Mouse (Mus musculus): ENCODE results near the gene Gm10964. TPM values are rescaled to one million over a fixed set of nuclear protein-coding genes. Genes with fewer than 3 reads are reported as not detected.

Gm10964 gene
- polyA plus RNA-seq, 1 experiment from 2014 or later = not detected

DNA sequence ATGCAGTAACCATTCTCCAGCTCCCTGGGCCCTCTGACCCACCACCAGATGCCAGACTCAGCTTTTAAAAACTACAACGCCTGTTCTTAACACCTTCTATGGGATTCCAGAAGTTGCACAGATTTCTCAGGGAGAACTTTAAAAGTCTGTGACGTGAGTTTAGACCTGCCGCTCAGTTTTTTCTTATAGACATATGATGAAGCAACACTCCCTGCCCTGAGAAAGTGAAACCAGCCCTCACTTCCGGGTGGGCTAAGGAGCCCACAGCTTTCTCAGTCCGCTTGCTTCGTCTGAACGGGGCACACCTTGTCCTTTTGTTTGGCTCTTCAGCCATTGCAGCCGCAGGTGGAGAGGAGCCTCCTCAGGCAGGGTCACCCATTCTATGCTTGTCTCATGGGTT is 24.2 kb upstream of the Gm10964 start:
- H3K27ac ChIP-seq (ENCODE audit: low read length) = no peak overlapping the region
- H3K4me2 ChIP-seq (ENCODE audit: low read depth, low read length) = no peak overlapping the region
- WGBS = 78% methylated on average over 8 of the region's 8 CpGs
- no peaks in the 10 kb centered on the region for H3K36me3 ChIP-seq (ENCODE audit: control insufficient read depth, insufficient read depth, low read length)
- H3K9ac ChIP-seq (ENCODE audit: low read depth, low read length) = no peak overlapping the region
- H3K9me3 ChIP-seq (ENCODE audit: control insufficient read depth, low read length) = no peaks in the 10 kb centered on the region
- H3K4me1 ChIP-seq (ENCODE audit: control insufficient read depth, insufficient read depth, low read length) = peaks cover 5% of the 10 kb centered on the region; the same call in 1 of the 2 replicates
- no peak for ATAC-seq
- H3K4me3 ChIP-seq (ENCODE audit: low read length) = no peak overlapping the region
- no peaks in the 10 kb centered on the region for H3K27me3 ChIP-seq (replicated peaks; ENCODE audit: control insufficient read depth, insufficient read depth, low read length)

DNA sequence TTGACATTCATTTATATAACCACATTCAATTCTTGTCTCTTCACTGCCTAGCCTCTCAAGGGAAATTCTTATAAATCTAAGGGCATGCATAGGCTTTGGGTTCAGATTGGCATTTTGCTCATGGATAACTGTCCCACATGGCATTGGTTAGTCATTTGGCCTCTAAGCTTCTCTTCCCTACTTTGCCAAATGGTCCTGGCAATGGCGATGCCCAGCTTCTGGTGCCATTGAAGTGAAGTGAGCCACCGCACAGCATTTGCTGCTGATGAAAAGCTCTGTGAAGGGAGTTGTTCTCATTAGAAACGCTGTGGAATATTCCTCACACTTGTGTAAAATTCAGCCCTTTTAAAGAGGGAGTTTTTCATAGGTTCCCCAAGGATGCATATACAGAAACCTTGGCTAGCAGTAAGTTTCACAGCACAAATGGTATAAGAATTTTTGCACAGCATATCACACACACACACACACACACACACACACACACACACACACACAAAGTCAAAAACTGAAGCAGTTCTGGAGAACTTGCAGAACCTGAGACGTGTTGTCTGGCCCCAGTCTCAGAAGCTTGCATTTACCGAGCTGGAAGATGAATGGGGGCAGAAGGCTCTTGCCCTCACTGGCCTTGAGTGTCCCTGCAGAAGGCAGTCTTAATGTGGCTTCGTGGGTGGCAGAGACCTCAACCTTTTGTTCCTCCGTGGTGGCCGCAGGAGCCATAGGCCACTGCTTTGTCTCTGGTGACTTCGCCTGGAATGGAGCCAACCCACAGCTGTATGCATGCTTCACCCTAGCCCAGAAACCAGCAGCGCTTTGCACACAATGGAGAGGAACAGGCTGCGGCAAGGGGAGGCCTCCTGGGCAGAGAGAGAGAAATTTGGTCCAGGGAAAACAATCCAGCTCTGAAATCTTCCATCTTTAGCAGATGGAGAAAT is 23.1 kb upstream of the Gm10964 start:
- H3K4me3 ChIP-seq (ENCODE audit: low read length) = no peak overlapping the region
- H3K4me2 ChIP-seq (ENCODE audit: low read depth, low read length) = no peak overlapping the region
- peak; percentile 56; the same call in 1 of the 2 replicates for ATAC-seq
- peaks cover 5% of the 10 kb centered on the region; the same call in 1 of the 2 replicates for H3K4me1 ChIP-seq (ENCODE audit: control insufficient read depth, insufficient read depth, low read length)
- H3K27me3 ChIP-seq (replicated peaks; ENCODE audit: control insufficient read depth, insufficient read depth, low read length) = no peaks in the 10 kb centered on the region
- no peaks in the 10 kb centered on the region for H3K9me3 ChIP-seq (ENCODE audit: control insufficient read depth, low read length)
- no peaks in the 10 kb centered on the region for H3K36me3 ChIP-seq (ENCODE audit: control insufficient read depth, insufficient read depth, low read length)
- H3K9ac ChIP-seq (ENCODE audit: low read depth, low read length) = no peak overlapping the region
- WGBS = 46% methylated on average over 11 of the region's 11 CpGs
- H3K27ac ChIP-seq (ENCODE audit: low read length) = no peak overlapping the region

DNA sequence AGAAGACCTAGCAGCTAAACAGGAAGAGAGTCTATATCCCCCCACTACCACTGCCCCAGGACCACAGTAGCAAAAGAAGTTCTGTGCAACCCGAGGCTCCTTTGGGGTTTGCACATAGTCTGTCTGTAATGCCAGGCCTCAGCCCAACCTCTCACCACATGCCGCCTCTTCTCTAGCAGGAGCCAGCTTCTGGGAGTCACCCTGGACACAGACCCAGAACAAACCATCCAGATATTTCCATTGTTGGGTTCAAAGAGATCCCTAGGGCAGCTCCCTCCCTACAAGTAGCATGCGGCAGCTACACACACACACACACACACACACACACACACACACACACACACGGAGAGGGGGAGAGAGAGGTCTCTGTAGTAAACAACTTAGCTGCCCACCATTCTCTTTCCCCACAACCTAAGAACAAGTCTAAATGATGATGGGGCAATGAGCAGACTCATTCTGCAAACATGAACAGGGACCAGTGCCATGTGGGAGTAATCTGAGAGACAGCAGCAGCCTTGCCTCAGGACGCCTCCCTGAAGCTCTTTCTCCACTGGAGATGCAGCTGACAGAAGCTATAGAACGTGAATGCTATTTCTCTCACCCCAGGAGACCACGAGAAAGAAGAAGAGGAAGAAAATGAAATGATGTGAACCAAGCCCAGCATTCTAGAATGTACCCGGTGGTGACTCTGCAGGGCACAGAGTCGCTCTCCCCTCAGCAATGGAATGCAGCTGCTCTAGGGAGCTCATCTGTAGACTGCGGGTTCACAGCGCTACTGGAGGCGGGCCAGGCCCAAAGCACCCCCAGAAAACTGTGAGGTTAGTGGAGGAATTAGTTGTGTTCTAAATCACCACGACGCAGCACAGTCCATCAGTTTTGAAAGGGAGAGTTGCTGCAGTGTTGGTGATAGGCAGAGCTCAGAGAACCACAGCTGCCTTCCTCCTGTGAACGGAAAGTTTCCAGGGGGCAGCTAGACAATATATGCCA is 22.1 kb upstream of the Gm10964 start:
- WGBS = 47% methylated on average over 15 of the region's 15 CpGs
- Histone ChIP-seq H3K36me3 (ENCODE audit: control insufficient read depth, insufficient read depth, low read length) (no peaks in the 10 kb centered on the region), H3K4me2 (ENCODE audit: low read depth, low read length) (no peak overlapping the region), H3K4me1 (ENCODE audit: control insufficient read depth, insufficient read depth, low read length) (peaks cover 5% of the 10 kb centered on the region; the same call in 1 of the 2 replicates), H3K27me3 (replicated peaks; ENCODE audit: control insufficient read depth, insufficient read depth, low read length) (no peaks in the 10 kb centered on the region), H3K4me3 (ENCODE audit: low read length) (no peak overlapping the region), H3K9me3 (ENCODE audit: control insufficient read depth, low read length) (no peaks in the 10 kb centered on the region), H3K9ac (ENCODE audit: low read depth, low read length) (no peak overlapping the region), H3K27ac (ENCODE audit: low read length) (0 out of 2 replicates have a peak overlapping the region, but pooled peaks have one; percentile 6)
- ATAC-seq = no peak

DNA sequence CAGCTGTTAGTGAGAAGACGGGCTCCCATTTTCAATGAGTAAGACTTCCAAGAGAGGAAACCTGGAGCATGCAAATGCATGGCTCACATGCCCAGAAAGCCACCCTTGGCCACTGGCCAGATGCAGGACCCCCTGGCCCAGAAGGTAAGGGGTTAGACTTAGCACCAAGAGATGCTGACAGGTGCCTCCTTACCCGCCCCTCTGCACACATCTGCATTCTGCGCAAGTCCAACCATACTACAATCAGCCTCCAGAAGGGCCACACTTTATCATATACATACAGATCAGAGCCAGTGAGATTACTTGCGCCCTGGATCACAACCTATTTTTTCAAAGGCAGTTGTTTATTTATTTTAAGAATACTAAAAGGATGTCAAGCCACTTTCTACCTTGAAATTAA is 20.4 kb upstream of the Gm10964 start:
- Histone ChIP-seq H3K4me1 (ENCODE audit: control insufficient read depth, insufficient read depth, low read length) (peaks cover 5% of the 10 kb centered on the region; the same call in 1 of the 2 replicates), H3K27ac (ENCODE audit: low read length) (no peak overlapping the region), H3K36me3 (ENCODE audit: control insufficient read depth, insufficient read depth, low read length) (no peaks in the 10 kb centered on the region), H3K9ac (ENCODE audit: low read depth, low read length) (no peak overlapping the region), H3K4me2 (ENCODE audit: low read depth, low read length) (no peak overlapping the region), H3K27me3 (replicated peaks; ENCODE audit: control insufficient read depth, insufficient read depth, low read length) (no peaks in the 10 kb centered on the region), H3K9me3 (ENCODE audit: control insufficient read depth, low read length) (no peaks in the 10 kb centered on the region), H3K4me3 (ENCODE audit: low read length) (no peak overlapping the region)
- whole genome bisulfite sequencing = 82% methylated on average over 4 of the region's 4 CpGs
- no peak for ATAC-seq

DNA sequence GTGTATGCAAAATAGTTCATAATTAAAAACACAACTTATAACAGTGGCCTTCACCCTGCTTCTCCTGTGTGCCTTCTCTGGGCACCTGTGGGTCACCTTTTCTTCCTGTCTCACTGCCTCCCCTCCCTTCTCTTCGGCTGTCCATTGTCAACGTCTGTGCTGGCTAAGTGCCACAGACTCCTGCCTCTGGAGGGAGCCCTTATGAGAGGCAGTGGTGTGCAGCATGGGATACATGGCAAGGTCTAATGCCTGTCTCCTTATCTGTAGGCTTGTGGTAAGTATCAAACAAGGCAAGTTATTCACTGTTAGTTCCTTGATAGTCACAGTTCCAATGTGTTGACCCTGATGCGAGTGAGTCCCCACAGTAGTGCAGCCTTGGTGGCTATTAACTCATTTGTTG is 15.0 kb upstream of the Gm10964 start:
- Histone ChIP-seq H3K36me3 (ENCODE audit: control insufficient read depth, insufficient read depth, low read length) (no peaks in the 10 kb centered on the region), H3K27ac (ENCODE audit: low read length) (no peak overlapping the region), H3K27me3 (replicated peaks; ENCODE audit: control insufficient read depth, insufficient read depth, low read length) (no peaks in the 10 kb centered on the region), H3K9me3 (ENCODE audit: control insufficient read depth, low read length) (no peaks in the 10 kb centered on the region), H3K4me1 (ENCODE audit: control insufficient read depth, insufficient read depth, low read length) (no peaks in the 10 kb centered on the region), H3K9ac (ENCODE audit: low read depth, low read length) (no peak overlapping the region), H3K4me2 (ENCODE audit: low read depth, low read length) (no peak overlapping the region), H3K4me3 (ENCODE audit: low read length) (no peak overlapping the region)
- WGBS = 45% methylated on average over 3 of the region's 3 CpGs
- ATAC-seq = no peak

DNA sequence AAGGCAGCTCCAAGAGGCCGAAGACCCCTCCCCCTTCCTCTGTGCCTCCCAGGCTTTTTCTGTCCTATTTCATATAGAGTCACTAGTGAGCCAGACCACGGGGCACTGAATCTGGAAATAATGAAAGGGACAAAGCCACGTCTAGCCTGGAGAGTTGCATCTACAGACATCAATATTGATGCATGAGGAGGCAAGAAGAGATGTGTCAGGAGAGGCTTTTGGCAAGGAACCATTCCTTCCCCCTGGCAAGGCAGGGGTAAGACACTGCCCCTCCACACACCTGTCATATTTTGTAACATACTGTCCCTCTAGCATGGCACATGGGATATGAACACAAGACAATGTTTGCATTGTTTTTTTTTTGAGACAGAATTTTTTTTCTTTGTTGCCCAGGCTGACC is 12.5 kb upstream of the Gm10964 start:
- Histone ChIP-seq H3K27ac (ENCODE audit: low read length) (no peak overlapping the region), H3K9me3 (ENCODE audit: control insufficient read depth, low read length) (no peaks in the 10 kb centered on the region), H3K4me2 (ENCODE audit: low read depth, low read length) (no peak overlapping the region), H3K27me3 (replicated peaks; ENCODE audit: control insufficient read depth, insufficient read depth, low read length) (no peaks in the 10 kb centered on the region), H3K9ac (ENCODE audit: low read depth, low read length) (no peak overlapping the region), H3K36me3 (ENCODE audit: control insufficient read depth, insufficient read depth, low read length) (no peaks in the 10 kb centered on the region), H3K4me1 (ENCODE audit: control insufficient read depth, insufficient read depth, low read length) (no peaks in the 10 kb centered on the region), H3K4me3 (ENCODE audit: low read length) (no peak overlapping the region)
- no peak for ATAC-seq
- 51% methylated on average over 3 of the region's 3 CpGs for WGBS

DNA sequence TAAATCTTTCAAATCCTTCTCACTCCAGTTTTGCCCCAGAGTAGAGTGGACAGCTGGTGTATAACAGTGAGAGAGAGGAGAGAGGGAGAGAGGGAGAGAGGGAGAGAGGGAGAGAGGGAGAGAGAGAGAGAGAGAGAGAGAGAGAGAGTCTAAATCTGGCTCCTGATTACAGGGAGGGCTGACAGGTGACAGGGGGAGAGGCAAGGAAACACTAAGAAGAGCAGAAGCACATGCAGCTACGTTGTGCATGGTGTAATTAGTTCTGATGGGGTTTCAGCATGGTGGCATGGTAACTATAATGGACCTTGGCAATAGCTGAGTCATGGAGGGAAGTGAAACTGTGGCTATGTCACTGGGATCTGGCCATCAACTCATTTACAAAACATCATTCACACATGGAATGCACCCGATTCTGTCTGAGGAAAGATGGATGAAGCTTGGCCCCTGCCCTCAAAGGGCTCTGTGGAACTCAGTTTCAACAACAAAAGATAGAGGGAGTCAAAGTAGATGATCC is 11.3 kb upstream of the Gm10964 start:
- Histone ChIP-seq H3K4me1 (ENCODE audit: control insufficient read depth, insufficient read depth, low read length) (no peaks in the 10 kb centered on the region), H3K27me3 (replicated peaks; ENCODE audit: control insufficient read depth, insufficient read depth, low read length) (no peaks in the 10 kb centered on the region), H3K4me2 (ENCODE audit: low read depth, low read length) (no peak overlapping the region), H3K9ac (ENCODE audit: low read depth, low read length) (no peak overlapping the region), H3K9me3 (ENCODE audit: control insufficient read depth, low read length) (no peaks in the 10 kb centered on the region), H3K4me3 (ENCODE audit: low read length) (no peak overlapping the region), H3K36me3 (ENCODE audit: control insufficient read depth, insufficient read depth, low read length) (no peaks in the 10 kb centered on the region), H3K27ac (ENCODE audit: low read length) (no peak overlapping the region)
- 41% methylated on average over 2 of the region's 2 CpGs for WGBS
- no peak for ATAC-seq

DNA sequence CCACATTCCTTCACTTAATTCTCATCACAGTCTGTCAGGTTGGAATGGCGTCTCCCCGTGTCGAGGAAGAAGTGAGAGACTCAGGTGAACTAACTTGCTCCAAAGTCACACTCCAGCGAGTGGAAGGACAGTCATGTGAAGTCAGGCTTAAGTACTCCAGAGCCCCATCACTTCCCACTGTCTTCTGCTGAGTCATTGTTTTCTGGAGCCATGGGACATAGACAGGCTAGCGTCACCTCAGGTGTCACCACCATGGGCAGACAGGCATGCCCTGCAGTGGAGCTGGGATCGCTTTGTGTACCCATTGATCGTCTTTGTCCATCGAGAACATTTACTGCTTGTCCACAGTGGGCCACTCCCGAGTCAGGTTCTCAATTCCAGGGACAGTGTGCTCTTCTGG is 9.3 kb upstream of the Gm10964 start:
- H3K36me3 ChIP-seq (ENCODE audit: control insufficient read depth, insufficient read depth, low read length) = no peaks in the 10 kb centered on the region
- H3K4me2 ChIP-seq (ENCODE audit: low read depth, low read length) = no peak overlapping the region
- H3K4me3 ChIP-seq (ENCODE audit: low read length) = no peak overlapping the region
- ATAC-seq = no peak
- no peaks in the 10 kb centered on the region for H3K27me3 ChIP-seq (replicated peaks; ENCODE audit: control insufficient read depth, insufficient read depth, low read length)
- H3K9ac ChIP-seq (ENCODE audit: low read depth, low read length) = no peak overlapping the region
- H3K4me1 ChIP-seq (ENCODE audit: control insufficient read depth, insufficient read depth, low read length) = peaks cover 13% of the 10 kb centered on the region
- 86% methylated on average over 9 of the region's 9 CpGs for WGBS
- no peaks in the 10 kb centered on the region for H3K9me3 ChIP-seq (ENCODE audit: control insufficient read depth, low read length)
- H3K27ac ChIP-seq (ENCODE audit: low read length) = no peak overlapping the region

DNA sequence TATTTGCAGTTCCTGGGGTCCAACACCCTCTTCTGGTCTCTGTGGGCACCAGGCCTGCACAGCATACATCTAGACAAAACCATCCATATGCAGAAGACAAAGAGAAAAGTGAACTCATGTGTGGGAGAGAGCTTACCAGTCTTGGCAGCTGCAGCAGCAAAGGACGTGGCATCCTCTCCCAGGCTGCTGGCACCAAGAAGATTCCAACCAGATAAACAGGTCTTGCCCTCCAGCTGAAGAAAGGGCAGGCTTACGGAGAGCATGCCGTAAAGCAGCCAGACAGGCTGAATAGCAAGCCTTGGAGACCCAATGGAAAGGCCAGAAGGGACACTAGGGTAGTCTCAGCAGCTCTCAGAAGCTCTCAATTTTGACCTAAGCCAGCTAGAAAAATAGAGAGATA is 7.0 kb upstream of the Gm10964 start:
- no peak overlapping the region for H3K4me3 ChIP-seq (ENCODE audit: low read length)
- WGBS = 89% methylated on average over 3 of the region's 3 CpGs

More for the DNA sequence above, 7.0 kb upstream of the Gm10964 start:
- H3K36me3 ChIP-seq (ENCODE audit: control insufficient read depth, insufficient read depth, low read length) = no peaks in the 10 kb centered on the region
- no peak overlapping the region for H3K27ac ChIP-seq (ENCODE audit: low read length)
- H3K4me1 ChIP-seq (ENCODE audit: control insufficient read depth, insufficient read depth, low read length) = peaks cover 20% of the 10 kb centered on the region
- H3K9ac ChIP-seq (ENCODE audit: low read depth, low read length) = no peak overlapping the region
- no peak overlapping the region for H3K4me2 ChIP-seq (ENCODE audit: low read depth, low read length)
- H3K27me3 ChIP-seq (replicated peaks; ENCODE audit: control insufficient read depth, insufficient read depth, low read length) = no peaks in the 10 kb centered on the region
- ATAC-seq = no peak
- H3K9me3 ChIP-seq (ENCODE audit: control insufficient read depth, low read length) = no peaks in the 10 kb centered on the region

Data from intestine, embryonic 16.5 days (tissue).